Mouse (Mus musculus) heart, postnatal 0 days (tissue): ENCODE measurements around the gene Nrxn1.

Experiments used
- CTCF ChIP-seq: IDR thresholded peaks from 2 replicates; pipeline ENCODE4 v1.5.1; 2016; ENCODE audit warnings: antibody characterized with exemption, control low read depth, low read depth
- EP300 ChIP-seq: IDR thresholded peaks from 2 replicates; pipeline ENCODE4 v1.6.1; 2016; ENCODE audit warnings: antibody characterized with exemption, low read depth

- TF ChIP-seq CTCF: no peak
- TF ChIP-seq EP300: no peak
Measured at GRCm38 (mm10) chr17:90727124-90727523, 365.7 kb downstream of the Nrxn1 start.
